Mouse (Mus musculus) lung, postnatal 0 days (tissue): Measurements from ENCODE around the gene Gstm2. TPM values are rescaled to one million over a fixed set of nuclear protein-coding genes. Genes with fewer than 3 reads are reported as not detected.
A peak's percentile ranks its signal among the peaks of the same experiment; 100 is the strongest.

Source experiments
- ATAC-seq: fragments of 200-750 bp; cut with Nextera tagmentation; 2 replicates; pipeline ENCODE4 v1.8.0; 2017; ENCODE audit warnings: moderate library complexity
- DNase-seq: peaks from one replicate; pipeline ENCODE4 v3.0.0-alpha.2; 2016; ENCODE audit warnings: low spot score
- H3K27ac ChIP-seq: fragments of 300-500 bp; sonication (generic); 2 replicates; pipeline ENCODE4 v1.5.1; 2014; ENCODE audit warnings: antibody characterized with exemption, mild to moderate bottlenecking, low read length, mixed read lengths
- H3K27me3 ChIP-seq: fragments of 300-500 bp; sonication (generic); replicated peaks from 2 replicates; pipeline ENCODE4 v1.6.1; 2014; ENCODE audit warnings: low read length, mixed read lengths; ENCODE audit not compliant: insufficient read depth
- H3K36me3 ChIP-seq: fragments of 300-500 bp; sonication (generic); 2 replicates; pipeline ENCODE4 v1.6.1; 2014; ENCODE audit warnings: low read length, mixed read lengths; ENCODE audit not compliant: insufficient read depth
- H3K4me1 ChIP-seq: fragments of 300-500 bp; sonication (generic); 2 replicates; pipeline ENCODE4 v1.6.1; 2014; ENCODE audit warnings: antibody characterized with exemption, low read depth, low read length, mixed read lengths; ENCODE audit not compliant: insufficient read depth
- H3K4me2 ChIP-seq: fragments of 300-500 bp; sonication (generic); replicated peaks from 2 replicates; pipeline ENCODE4 v1.6.1; 2014; ENCODE audit warnings: low read depth, mild to moderate bottlenecking, low read length, moderate library complexity, mixed read lengths
- H3K4me3 ChIP-seq: fragments of 300-500 bp; sonication (generic); 2 replicates; pipeline ENCODE4 v1.5.1; 2014; ENCODE audit warnings: low read depth, low read length
- H3K9ac ChIP-seq: fragments of 300-500 bp; sonication (generic); replicated peaks from 2 replicates; pipeline ENCODE4 v1.6.1; 2014; ENCODE audit warnings: low read depth, mild to moderate bottlenecking
- H3K9me3 ChIP-seq: fragments of 300-500 bp; sonication (generic); 2 replicates; pipeline ENCODE4 v1.6.1; 2016; ENCODE audit warnings: low read length, mixed read lengths
- CTCF ChIP-seq: IDR thresholded peaks from 2 replicates; pipeline ENCODE4 v1.5.1; 2016; ENCODE audit warnings: antibody characterized with exemption, mild to moderate bottlenecking
- EP300 ChIP-seq: IDR thresholded peaks from 2 replicates; pipeline ENCODE4 v1.6.1; 2016; ENCODE audit warnings: antibody characterized with exemption, mild to moderate bottlenecking, control low read depth
- WGBS: fragments of 180-500 bp; shearing (Covaris S2); extraction: QIAGEN DNeasy Blood & Tissue Kit; methylation state at CpG from one replicate; pipeline ENCODE4 v1.1.7; 2014; 5-methylcytosine and 5-hydroxymethylcytosine counted together
- polyA plus RNA-seq: library from polyadenylated mRNA; unstranded; fragments of >200 nt; fragmentation: Nextera tagmentation; extraction: Ambion mirVana; gene quantifications from 2 replicates; pipeline ENCODE4 v1.2.1, GENCODE M21; 2015

Gstm2 gene
- 129 and 132 TPM in 2 replicates for polyA plus RNA-seq

DNA sequence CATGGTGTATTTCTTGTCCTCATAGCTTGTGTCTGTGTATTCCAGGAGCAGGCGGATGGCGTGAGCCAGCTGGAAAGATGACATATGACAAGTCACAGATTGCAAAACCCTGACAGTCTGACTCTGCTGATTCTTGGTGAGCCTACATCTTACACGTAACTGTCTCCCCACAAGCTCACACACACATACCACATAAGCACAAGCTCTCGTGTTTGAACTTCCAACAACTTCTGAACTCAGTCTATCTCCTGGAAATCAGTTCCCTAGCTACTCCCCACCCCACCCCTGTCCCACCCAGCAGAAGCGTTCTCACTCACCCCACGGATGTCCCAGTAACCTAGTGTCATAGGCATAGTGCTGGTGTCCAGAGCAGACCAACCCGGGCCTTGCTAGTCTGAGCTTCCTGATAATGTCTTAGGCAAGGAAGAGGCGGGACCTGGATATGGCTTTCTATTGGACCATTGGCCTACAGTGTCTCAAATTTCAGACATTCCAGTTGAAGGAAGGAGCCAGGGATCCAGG lies at the start of gene Gstm2:
Gstm2 (minus strand) TSS at position 413 of the 522 bp plus-strand sequence.
- 18% methylated on average over 8 of the region's 8 CpGs for WGBS
- H3K27me3 ChIP-seq: no peaks in the 10 kb centered on the region
- H3K27ac ChIP-seq: peak within 1 kb of the TSS; percentile 80
- DNase-seq: peak; percentile 94
- H3K36me3 ChIP-seq: no peaks in the 10 kb centered on the region
- H3K4me3 ChIP-seq: peak within 1 kb of the TSS; percentile 10; the same call in 1 of the 2 replicates
- H3K4me2 ChIP-seq: peak within 1 kb of the TSS; percentile 30
- no peaks in the 10 kb centered on the region for H3K4me1 ChIP-seq
- no peak within 1 kb of the TSS for H3K9ac ChIP-seq
- TF ChIP-seq CTCF: no peak
- TF ChIP-seq EP300: no peak
- H3K9me3 ChIP-seq: no peaks in the 10 kb centered on the region
- peak; percentile 96 for ATAC-seq

DNA sequence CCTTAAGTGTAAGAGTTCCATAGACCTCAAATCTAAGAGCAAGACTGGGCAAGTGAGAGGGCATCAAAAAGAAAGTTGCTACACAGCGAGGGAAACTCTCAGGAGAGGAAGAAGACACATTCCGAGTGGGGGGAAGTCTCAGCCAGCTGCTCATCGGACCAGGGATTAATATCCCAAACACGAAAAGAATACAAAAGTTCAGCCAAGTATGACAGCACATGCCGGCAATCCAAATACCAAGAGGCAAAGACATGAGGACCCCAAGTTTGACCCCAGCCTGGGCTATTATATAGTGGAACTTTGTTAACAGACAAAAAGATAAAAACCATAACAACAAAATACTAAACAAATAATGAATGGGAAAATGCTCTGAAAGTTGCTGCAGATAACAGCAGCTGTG lies 46.9 kb upstream of the Gstm2 start:
- Histone ChIP-seq H3K9me3 (no peaks in the 10 kb centered on the region), H3K27me3 (no peaks in the 10 kb centered on the region), H3K4me3 (no peak overlapping the region), H3K4me1 (no peaks in the 10 kb centered on the region), H3K4me2 (no peak overlapping the region), H3K9ac (no peak overlapping the region), H3K36me3 (no peaks in the 10 kb centered on the region), H3K27ac (no peak overlapping the region)
- peak; percentile 75 for ATAC-seq
- 42% methylated on average over 5 of the region's 5 CpGs for WGBS
- peak; percentile 73 for DNase-seq
- TF ChIP-seq CTCF (no peak), EP300 (0 out of 2 replicates have a peak, but pooled peaks have one; percentile 24)

DNA sequence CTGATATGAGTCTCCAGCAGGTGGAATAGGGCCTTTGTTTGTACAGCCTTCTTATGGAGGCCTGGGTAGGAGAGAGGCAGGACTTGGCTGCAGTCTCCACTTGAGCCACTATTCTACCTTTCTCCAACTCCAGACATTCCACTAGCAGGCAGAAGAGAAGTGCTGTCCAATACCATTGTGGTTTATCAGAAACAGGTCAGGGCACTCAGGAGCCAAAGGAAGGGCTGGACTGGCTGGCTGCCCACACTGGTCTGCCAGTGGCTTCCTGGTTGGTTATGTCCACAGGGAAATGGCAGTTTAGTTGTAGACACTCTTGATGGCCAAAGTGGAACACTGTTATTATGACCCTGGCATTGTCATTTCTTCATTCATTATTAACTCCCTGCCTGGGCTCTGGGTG lies 45.9 kb upstream of the Gstm2 start:
- no peak overlapping the region for H3K4me2 ChIP-seq
- H3K4me1 ChIP-seq: no peaks in the 10 kb centered on the region
- H3K4me3 ChIP-seq: no peak overlapping the region
- ATAC-seq (peak; percentile 60), DNase-seq (peak; percentile 64)
- no peak overlapping the region for H3K27ac ChIP-seq
- H3K9ac ChIP-seq: no peak overlapping the region
- H3K36me3 ChIP-seq: no peaks in the 10 kb centered on the region
- no peaks in the 10 kb centered on the region for H3K9me3 ChIP-seq
- TF ChIP-seq EP300 (no peak), CTCF (no peak)
- no peaks in the 10 kb centered on the region for H3K27me3 ChIP-seq

DNA sequence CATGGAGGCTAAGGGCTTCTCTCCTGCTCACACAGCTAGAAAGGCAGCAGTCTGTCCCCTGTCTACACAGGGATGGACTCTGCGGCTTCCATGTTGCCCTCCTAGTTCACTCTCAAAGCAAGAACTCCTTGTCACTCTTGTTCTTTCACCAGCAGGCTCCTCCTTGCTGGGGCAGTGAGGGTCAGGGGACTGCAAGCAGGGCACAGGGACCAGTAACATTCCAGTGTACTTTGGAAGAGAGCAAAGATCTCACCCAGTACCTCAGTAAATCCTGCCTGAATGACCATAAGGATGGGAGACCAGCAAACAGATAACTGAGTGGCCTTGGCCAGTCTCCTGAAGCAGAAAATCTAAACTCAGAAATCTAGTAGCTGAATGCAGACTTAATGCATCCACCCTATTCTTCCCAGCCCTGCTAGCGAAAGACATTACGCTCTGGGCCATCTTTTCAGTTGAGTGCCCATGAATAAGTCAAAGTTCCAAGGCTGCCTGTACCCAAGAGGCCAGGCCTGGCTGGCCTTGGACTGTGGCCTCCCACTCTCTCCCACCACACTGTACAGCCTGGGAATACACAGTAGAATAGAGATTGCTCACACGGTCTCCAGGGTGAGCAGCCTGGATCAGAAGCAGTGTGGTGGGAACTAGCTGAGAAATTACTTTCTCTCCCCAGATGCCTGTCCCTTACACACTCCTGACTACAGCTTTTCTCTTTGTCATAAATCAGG lies 42.5 kb upstream of the Gstm2 start:
- H3K27me3 ChIP-seq: no peaks in the 10 kb centered on the region
- DNase-seq (no peak), ATAC-seq (no peak)
- 90% methylated on average over 4 of the region's 4 CpGs for WGBS
- H3K9ac ChIP-seq: no peak overlapping the region
- no peak overlapping the region for H3K27ac ChIP-seq
- no peak overlapping the region for H3K4me3 ChIP-seq
- no peaks in the 10 kb centered on the region for H3K36me3 ChIP-seq
- no peak overlapping the region for H3K4me2 ChIP-seq
- H3K9me3 ChIP-seq: no peaks in the 10 kb centered on the region
- TF ChIP-seq CTCF (no peak), EP300 (no peak)
- no peaks in the 10 kb centered on the region for H3K4me1 ChIP-seq

DNA sequence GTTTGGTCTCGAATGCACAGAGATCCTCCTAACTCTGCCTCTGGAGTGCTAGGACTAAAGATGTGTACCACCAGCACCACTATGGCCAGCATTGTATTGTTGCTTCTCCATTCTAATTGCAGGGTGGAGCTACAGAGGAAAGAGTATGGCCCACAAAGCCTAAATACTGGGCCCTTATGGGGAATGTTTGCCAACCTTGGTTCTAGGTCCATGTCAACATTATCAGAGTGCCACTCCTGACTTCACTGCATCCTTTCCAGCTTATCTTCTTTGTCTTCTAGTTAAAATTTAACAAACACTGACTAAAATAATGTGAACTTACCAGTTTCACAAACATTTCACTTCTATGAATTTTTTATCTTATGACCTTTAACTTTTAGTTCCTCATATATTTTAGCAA lies 40.3 kb upstream of the Gstm2 start:
- H3K9me3 ChIP-seq: no peaks in the 10 kb centered on the region
- H3K27me3 ChIP-seq: no peaks in the 10 kb centered on the region
- ATAC-seq: no peak
- no peak for DNase-seq
- no peaks in the 10 kb centered on the region for H3K36me3 ChIP-seq
- TF ChIP-seq CTCF (no peak), EP300 (no peak)
- no peak overlapping the region for H3K9ac ChIP-seq
- H3K4me2 ChIP-seq: no peak overlapping the region
- no peak overlapping the region for H3K27ac ChIP-seq
- WGBS: 74% methylated on average over 1 of the region's 1 CpGs
- H3K4me1 ChIP-seq: no peaks in the 10 kb centered on the region
- no peak overlapping the region for H3K4me3 ChIP-seq

DNA sequence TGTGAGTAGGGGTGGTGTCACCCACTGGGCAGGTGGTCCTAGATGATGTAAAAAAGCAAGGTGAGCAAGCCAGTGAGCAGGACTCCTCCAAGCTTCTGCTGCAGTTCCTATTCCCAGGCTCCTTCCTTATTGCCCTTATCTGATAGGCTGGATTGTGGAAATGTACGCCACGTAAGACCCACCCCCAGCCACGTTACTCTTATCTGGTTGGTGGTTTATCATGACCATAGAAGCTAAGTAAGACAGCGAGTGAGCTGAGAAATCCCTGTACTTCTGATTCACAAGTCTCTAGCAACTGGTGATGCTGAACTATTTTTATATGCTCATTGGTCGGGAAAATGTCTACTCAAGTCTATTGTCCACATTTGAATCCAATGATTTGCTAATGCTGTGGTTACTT lies 39.8 kb upstream of the Gstm2 start:
- no peaks in the 10 kb centered on the region for H3K9me3 ChIP-seq
- ATAC-seq (no peak), DNase-seq (peak; percentile 45)
- no peak overlapping the region for H3K27ac ChIP-seq
- no peaks in the 10 kb centered on the region for H3K4me1 ChIP-seq
- no peak for TF ChIP-seq EP300
- TF ChIP-seq CTCF: no peak
- H3K4me2 ChIP-seq: no peak overlapping the region
- no peaks in the 10 kb centered on the region for H3K36me3 ChIP-seq
- H3K27me3 ChIP-seq: no peaks in the 10 kb centered on the region
- WGBS: 65% methylated on average over 5 of the region's 5 CpGs
- no peak overlapping the region for H3K9ac ChIP-seq
- H3K4me3 ChIP-seq: no peak overlapping the region
